Mouse (Mus musculus) ES-E14 (cell line): ENCODE measurements around the gene Myf5.

Experiments
- CHD2 ChIP-seq: IDR thresholded peaks from 2 replicates; pipeline ENCODE4 v1.6.1; 2014; ENCODE audit warnings: mild to moderate bottlenecking, low read depth, low read length, inconsistent platforms
- HCFC1 ChIP-seq: IDR thresholded peaks from 2 replicates; pipeline ENCODE4 v1.6.1; 2012; ENCODE audit warnings: low read length, inconsistent platforms, borderline replicate concordance; ENCODE audit not compliant: insufficient read depth
- ZC3H11A ChIP-seq: IDR thresholded peaks from 2 replicates; pipeline ENCODE4 v1.6.1; 2012; ENCODE audit warnings: low read depth, mild to moderate bottlenecking, inconsistent platforms, low read length, borderline replicate concordance

DNA sequence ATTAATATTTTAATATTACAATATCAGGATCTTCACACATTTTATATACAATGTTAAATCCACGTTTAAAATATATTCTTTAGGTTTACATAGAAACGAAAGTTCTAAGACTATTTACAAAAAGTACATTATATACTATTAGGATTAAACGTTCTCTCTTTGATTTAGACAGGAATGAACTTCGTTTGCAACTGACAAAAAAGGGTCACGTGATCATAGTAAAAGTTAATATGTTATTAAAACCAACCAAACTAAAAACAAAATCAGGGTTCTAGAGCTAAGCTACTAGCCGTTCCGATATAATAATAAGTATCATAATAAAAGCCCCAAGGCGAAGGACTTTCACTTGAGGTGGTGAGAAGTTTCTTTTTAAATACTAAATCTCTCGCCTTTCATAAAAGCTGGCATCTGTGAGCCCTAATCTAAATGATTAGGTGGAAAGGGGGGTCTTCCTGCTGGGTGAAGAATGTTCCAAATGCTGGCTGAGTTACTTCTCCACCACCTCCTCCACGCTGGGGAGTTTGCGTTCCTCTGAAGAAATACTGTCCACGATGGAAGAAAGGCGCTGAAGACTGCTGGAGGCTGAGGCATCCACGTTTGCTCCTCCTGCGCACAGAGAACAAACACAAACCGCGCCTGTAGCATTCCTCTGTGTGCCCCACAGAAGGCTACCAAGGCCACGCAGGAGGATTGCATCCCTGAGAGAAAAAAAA, 7.1 kb upstream of the Myf5 start:
- no peak for TF ChIP-seq CHD2
- TF ChIP-seq HCFC1, result no peak
- TF ChIP-seq ZC3H11A, result no peak
